Mouse (Mus musculus) hindbrain, embryonic 11.5 days (tissue): ENCODE data around the gene Btbd35f11. TPM values are rescaled to one million over a fixed set of nuclear protein-coding genes. Genes with fewer than 3 reads are reported as not detected.
"Not testable (repeated sequence)": the region's sequence is repeated elsewhere in the genome, so short reads cannot be mapped to it uniquely, and the experiment has no call there.

Source experiments
- ATAC-seq: fragments of 200-750 bp; cut with Nextera tagmentation; 2 replicates; pipeline ENCODE4 v1.8.0; 2017; ENCODE audit warnings: mild to moderate bottlenecking, moderate TSS enrichment, moderate library complexity; ENCODE audit not compliant: low FRiP score
- DNase-seq: peaks from one replicate; pipeline ENCODE4 v3.0.0-alpha.2; 2015; ENCODE audit warnings: low spot score
- H3K27ac ChIP-seq: fragments of 300-500 bp; sonication (generic); 2 replicates; pipeline ENCODE4 v1.5.1; 2014; ENCODE audit warnings: mild to moderate bottlenecking, low read depth, low read length
- H3K27me3 ChIP-seq: fragments of 300-500 bp; sonication (generic); 2 replicates; pipeline ENCODE4 v1.6.1; 2014; ENCODE audit warnings: mild to moderate bottlenecking, low read length, moderate library complexity, mixed read lengths; ENCODE audit not compliant: control insufficient read depth, insufficient read depth
- H3K36me3 ChIP-seq: fragments of 300-500 bp; sonication (generic); 2 replicates; pipeline ENCODE4 v1.6.1; 2014; ENCODE audit warnings: mild to moderate bottlenecking, low read length, moderate library complexity, mixed read lengths; ENCODE audit not compliant: control insufficient read depth, insufficient read depth
- H3K4me1 ChIP-seq: fragments of 300-500 bp; sonication (generic); replicated peaks from 2 replicates; pipeline ENCODE4 v1.6.1; 2014; ENCODE audit warnings: low read length, mixed read lengths; ENCODE audit not compliant: control insufficient read depth, insufficient read depth
- H3K4me2 ChIP-seq: fragments of 300-500 bp; sonication (generic); replicated peaks from 2 replicates; pipeline ENCODE4 v1.6.1; 2014; ENCODE audit warnings: mild to moderate bottlenecking, low read depth, low read length
- H3K4me3 ChIP-seq: fragments of 300-500 bp; sonication (generic); 2 replicates; pipeline ENCODE4 v1.5.1; 2014; ENCODE audit warnings: low read depth, low read length
- H3K9ac ChIP-seq: fragments of 300-500 bp; sonication (generic); 2 replicates; pipeline ENCODE4 v1.6.1; 2014; ENCODE audit warnings: low read depth, low read length
- H3K9me3 ChIP-seq: fragments of 300-500 bp; sonication (generic); 2 replicates; pipeline ENCODE4 v1.6.1; 2016; ENCODE audit warnings: low read length; ENCODE audit not compliant: control insufficient read depth
- WGBS: fragments of 180-500 bp; shearing (Covaris S2); extraction: QIAGEN DNeasy Blood & Tissue Kit; methylation state at CpG from one replicate; pipeline ENCODE4 v1.1.7; 2014; 5-methylcytosine and 5-hydroxymethylcytosine counted together
- polyA plus RNA-seq: library from polyadenylated mRNA; unstranded; fragments of >200 nt; fragmentation: Nextera tagmentation; extraction: Ambion mirVana; gene quantifications from 2 replicates; pipeline ENCODE4 v1.2.1, GENCODE M21; 2014

Btbd35f11 gene
- not detected in 2 replicates for polyA plus RNA-seq

DNA sequence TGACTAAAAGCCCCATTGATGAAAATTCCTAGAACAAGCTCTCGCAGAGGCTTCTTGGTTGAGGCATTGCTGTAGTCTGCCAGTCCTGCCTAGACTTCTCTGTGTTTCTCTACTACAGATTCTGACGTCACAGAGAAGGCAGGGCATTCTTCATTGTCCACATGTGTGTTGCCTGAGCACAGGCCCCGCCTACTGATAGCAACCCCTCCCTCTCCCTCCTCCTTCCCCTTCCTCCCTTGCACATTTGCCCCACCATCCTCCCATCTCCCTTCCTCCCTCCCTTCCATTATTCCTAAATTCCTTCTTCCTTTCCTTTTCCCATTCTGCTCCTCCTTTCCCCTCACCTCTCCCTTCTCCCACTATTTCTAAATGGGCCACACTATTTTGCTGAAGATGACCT is at the start of gene Btbd35f11:
Btbd35f11 (minus strand) TSS at position 101 of the 400 bp plus-strand sequence.
- WGBS = 63% methylated on average over 1 of the region's 3 CpGs
- DNase-seq, H3K9ac ChIP-seq, H3K4me3 ChIP-seq, H3K27ac ChIP-seq, H3K9me3 ChIP-seq, H3K27me3 ChIP-seq, H3K36me3 ChIP-seq, ATAC-seq, H3K4me1 ChIP-seq, H3K4me2 ChIP-seq: not testable (repeated sequence)

DNA sequence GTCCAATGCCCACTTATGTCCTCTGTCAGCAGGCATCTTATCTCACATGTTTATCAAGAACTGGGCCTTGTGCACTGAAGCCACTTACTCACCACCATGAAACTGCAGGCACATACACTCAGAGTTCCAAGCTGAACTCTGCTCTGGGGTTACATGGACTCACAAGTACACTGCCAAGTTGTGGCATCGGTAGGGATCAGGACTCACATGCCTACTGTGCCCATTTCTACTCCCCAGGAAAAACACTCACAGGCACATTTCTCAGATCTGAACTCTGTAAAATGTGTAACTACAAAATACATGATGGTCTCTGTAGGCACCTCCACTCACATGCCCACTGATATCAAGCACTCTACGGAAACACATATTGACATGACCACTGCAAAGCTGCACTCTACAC is 33.5 kb downstream of the Btbd35f11 start:
- not testable (repeated sequence) for H3K27ac ChIP-seq, H3K36me3 ChIP-seq, H3K27me3 ChIP-seq, H3K4me2 ChIP-seq, DNase-seq, ATAC-seq, H3K9me3 ChIP-seq, H3K4me3 ChIP-seq, H3K4me1 ChIP-seq, H3K9ac ChIP-seq
- WGBS = 100% methylated on average over 1 of the region's 2 CpGs

Other genes with a start within 250 kb of the Btbd35f11 start
- gene Btbd35f24, start 247.9 kb downstream of the Btbd35f11 start, polyA plus RNA-seq = not detected in 2 replicates